Mouse (Mus musculus) G1E (cell line): ENCODE results near the gene Slc7a10.

Experiments used
- CTCF ChIP-seq: IDR thresholded peaks from 2 replicates; pipeline ENCODE4 v1.5.1; 2012; ENCODE audit warnings: low read depth, low read length, inconsistent platforms, mixed read lengths
- TAL1 ChIP-seq: conservative IDR thresholded peaks from 2 replicates; pipeline ENCODE4 v1.6.1; 2012; ENCODE audit warnings: low read depth, low read length, inconsistent platforms, mixed read lengths

GRCm38 (mm10) chr7:35175533-35175932 lies 10.7 kb upstream of the Slc7a10 start:
- TF ChIP-seq CTCF: no peak
- TF ChIP-seq TAL1: no peak
